Mouse (Mus musculus): ENCODE measurements around the gene Themis3.

Gene Themis3

GRCm38 (mm10) chr17:66594435-66594834, at the start of gene Themis3:
Gene Themis3 (minus strand): TSS chr17:66594621.
- DNase-seq, result no peak

GRCm38 (mm10) chr17:66637951-66638722, 43.7 kb upstream of the Themis3 start:
- DNase-seq, result no peak

DNA sequence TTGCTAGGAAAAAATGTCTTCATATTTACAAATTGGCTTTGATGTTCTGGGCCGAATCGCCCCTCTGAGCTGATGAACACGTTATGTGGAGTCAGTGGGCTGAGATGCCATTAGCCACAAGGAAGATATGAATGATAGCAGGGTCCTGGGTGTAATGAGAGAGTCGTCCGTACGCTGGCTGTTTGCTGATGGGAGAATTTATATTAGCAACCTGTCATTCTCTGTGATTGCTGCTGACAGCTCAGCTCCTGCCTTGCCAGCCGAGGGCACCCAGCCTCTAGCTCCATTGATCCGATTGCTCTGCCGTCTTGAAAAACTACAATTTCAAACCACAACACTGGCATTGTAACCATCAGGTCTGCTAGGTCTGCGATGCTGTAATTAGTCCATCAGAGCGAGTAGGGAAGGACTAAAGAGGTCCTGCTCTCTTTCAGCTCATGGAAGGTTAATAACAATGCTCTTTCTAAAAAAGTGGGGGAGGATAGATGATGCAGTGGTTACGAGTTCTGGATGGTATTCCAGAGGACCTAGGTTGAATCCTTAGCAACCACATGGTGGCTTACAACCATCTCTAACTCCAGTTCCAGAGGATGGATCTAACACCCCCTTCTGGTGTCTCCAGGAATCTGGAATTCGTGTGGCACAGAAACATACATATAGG, 25.7 kb upstream of the Themis3 start:
- DNase-seq, result no peak

DNA sequence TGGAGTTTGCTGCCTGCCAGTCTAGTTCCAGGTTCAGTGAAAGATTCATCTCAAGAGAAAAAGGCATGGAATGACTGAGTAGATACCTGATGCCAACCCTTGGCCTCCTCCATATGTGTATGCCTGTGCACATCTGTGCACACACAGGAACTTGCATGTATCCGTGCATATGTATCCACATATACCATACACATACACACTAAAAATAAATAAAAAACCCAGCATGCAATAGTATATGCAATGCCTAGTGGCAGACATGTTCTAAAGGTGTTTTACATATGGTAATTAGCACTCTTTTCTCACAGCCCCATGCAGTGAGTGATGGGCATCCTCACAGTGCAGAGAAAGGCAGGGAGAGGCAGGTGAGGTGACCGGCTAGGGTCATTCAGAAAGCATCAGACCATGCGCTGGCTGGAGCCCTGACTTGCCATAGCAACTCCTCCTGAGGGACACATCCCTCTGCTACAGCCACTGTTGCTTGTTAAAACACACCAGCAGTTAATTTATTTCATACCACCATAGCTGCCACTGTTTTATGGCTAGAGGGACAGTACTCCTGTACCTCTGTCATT, 24.9 kb upstream of the Themis3 start:
- no peak for DNase-seq

DNA sequence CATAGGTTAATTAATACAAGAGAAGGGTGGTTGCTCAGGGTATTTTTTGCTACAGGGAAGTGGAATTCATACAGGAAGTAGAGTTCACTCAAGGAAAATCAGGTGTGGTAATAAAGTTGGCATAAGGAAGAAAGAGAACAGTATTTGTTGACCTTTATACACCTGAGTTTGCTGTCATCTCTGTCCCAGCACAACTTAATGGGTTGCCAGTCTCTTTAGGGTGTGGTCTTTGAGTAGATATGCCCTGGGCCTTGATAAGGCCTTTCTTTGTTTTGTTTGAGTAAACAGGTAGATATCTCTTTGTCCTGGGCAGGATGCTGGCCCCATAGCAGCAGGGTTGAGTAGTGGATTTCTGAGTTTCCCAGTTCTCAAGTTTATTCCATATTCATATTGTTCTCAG, 15.6 kb upstream of the Themis3 start:
- no peak for DNase-seq

DNA sequence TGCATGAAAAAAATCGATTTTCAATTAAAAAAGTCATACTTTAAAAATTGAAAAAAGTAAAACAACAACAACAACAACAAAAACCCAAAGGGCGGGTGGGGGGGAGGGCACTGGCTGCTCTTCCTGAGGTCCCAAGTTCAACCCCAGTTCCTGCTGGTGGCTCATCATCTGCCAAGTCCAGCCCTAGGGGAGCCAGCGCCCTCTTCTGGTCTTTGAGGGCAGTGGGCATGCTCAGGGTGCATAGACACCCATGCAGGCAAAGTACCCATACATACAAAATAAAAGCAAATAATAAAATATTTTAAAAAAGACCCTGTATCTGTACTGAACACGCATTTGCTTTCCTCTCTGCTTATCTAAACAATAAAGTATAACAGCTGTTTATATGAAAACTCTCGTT, 10.5 kb upstream of the Themis3 start:
- DNase-seq, result no peak

DNA sequence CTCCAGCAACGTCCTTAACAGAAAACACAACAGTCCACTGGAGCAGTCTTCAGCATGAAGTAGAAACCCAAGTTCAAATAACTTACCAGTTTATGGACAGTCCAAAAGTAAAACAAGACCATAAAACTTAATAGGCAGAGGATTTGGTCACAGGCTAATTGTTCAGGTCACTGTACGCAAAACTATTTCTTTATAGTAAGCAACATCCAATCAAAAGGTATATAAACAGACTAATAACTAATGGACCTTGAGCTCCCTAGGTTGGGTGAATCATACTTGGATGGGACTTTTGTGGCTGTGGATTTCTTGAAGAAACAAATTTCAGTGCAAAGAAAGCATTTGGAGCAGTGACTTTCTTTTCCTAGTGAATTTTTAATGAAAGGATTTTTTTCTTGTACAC, 6.8 kb upstream of the Themis3 start:
- DNase-seq, result no peak

DNA sequence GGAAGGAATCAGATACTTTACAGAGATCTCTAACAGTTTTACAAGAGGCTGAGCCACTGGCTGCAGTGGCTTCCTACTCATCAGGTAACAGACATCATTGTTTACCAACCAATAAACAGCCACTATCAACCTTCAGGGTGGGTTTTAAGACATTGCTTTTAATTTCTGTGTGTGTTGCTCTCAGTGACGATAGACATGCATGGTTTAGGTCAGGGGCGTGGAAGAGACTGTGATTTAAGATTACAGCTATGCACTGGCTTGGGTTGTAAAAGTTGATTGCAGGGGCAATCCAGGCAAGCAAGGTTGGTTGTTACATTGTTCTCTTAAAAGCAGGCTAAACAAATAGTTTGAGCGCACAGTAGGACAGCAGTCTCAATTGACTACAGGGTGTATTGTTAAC, 1.4 kb upstream of the Themis3 start:
- DNase-seq, result no peak

GRCm38 (mm10) chr17:66595256-66595655, 835 bp upstream of the Themis3 start:
- no peak for DNase-seq

GRCm38 (mm10) chr17:66590353-66591075, 3.9 kb downstream of the Themis3 start:
- no peak for DNase-seq

DNA sequence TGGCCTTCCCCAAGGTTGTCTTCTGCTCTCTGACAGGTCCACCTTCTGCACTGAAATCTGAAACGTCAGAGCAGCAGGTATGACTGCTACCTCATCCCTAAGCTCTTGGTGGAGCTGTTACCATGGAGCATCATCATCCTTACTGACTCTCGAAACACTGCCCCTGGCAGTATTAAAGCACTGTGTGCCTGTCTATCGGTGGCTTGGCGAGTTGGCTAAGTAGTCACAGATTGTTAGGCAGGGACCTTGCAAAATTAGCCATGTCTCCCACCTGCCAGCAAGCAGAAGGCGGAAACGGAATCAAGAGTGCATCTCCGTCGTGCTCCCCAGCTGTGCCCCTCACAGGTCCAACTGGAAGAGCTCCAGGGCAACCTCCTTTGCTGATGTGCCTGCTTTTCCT, 4.6 kb downstream of the Themis3 start:
- DNase-seq, result no peak

DNA sequence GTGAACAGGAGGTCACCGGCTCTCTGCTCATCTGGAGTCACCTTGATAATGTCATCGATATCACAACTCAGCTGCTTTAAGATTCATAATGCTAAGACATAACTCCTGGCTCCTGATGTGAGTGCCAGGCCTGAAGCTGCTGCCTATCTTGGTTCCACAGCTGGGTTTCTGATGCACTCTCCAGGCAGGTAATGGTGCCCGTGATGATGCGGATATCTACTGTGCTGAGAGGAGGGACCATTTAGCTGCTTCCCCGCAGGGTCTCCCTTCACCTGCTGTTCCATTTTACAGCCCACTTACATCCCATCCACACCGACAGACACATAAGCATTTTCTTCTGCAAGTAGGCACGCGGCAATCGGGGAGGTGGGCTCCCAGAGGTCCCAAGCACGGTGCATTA, 7.7 kb downstream of the Themis3 start:
- DNase-seq, result no peak

- DNase-seq, result no peak
Measured at GRCm38 (mm10) chr17:66586078-66586477, 8.3 kb downstream of the Themis3 start.

- no peak for DNase-seq
Measured at GRCm38 (mm10) chr17:66580990-66581389, 13.4 kb downstream of the Themis3 start.

- no peak for DNase-seq
Measured at GRCm38 (mm10) chr17:66578007-66578406, 16.4 kb downstream of the Themis3 start.

DNA sequence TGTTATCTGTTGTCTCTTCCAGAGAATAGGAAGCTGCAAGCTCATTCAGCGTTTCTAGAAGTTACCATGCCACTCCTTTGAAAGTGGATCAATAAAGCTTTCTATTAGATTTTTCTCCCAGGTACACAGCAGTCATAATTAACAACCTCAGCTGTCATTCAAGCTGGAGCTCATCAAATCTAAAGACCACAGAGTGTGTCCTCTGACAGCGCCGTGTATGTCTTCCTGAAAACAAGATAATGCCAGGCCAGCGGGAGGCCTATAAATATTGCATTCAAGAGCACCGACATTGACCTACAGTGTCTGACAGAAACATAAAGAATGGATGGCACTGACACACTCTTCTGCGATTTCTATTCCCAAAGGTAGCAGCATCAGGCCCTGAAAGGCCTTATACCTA, 16.9 kb downstream of the Themis3 start:
- no peak for DNase-seq

GRCm38 (mm10) chr17:66572677-66573060, 21.8 kb downstream of the Themis3 start:
- DNase-seq, result peak in 1 of 2 experiments; percentile 10

DNA sequence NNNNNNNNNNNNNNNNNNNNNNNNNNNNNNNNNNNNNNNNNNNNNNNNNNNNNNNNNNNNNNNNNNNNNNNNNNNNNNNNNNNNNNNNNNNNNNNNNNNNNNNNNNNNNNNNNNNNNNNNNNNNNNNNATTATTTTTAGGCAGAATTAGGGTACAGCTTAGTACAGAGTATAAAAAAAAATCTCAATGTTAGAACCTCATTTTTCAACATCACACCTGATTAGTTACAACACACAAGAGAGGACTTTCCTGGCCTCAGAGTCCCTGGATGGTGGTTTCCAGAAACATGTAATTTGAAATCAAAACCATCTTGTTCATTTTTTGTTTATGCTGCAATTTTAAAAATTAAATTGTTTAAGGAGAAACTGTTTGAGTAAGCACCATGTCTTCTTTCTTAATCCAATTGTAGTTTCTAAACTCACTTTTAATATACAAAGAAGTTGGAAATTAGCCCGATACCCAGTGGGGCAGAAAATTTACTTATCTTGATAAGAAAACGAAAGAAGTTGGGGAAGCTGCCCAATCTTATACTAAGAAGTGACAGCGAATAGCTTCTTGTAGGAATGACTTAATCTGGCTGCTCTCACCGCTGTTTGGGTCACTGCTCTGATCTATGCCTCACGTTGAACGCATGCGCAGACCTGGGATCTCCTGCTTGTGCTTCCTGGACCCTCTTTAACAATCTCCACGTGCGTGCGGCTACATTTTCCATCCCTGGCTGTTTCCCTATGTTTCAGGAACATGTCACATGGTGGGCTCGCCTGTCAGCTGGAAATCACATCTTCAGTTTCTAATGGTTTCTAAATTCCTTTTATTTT, 22.4 kb downstream of the Themis3 start:
- no peak for DNase-seq

DNA sequence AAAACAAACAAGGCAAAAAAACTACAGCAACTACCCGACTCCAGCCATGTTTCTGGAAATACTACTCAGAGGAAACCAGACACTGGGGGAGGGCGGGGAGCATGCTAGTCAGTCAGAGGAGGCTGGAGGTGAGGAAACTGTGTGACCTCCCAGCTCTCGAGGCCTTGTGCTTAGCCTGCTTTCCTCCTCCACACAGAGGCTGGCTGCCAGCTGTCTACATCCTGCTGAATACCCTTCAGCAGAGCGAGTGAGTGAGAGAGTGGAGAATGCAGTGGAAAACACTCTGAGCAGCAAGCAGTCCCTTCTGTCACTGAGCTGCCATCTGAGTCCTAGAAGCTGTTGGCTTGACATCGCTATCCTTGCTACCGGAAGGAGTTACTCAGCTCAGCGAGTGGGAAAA, 30.2 kb downstream of the Themis3 start:
- no peak for DNase-seq

DNA sequence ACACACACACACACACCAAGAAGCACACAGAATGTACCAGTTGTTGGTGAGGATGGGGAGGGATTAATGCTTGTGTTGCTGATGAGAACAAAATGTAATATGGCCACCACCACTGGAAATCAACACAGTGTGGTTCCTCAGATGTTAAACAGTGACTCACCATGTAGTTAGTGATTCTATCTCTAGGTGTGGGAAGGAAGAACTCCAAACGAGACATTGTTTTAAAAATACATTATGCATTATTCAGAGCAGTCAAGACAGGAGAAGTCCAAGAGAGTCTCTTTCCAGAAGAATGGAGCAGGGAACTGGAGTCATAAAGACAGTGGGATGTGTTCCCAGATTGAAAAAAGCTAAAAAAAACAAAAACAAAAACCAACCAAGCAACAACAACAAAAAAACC, 30.9 kb downstream of the Themis3 start:
- no peak for DNase-seq

DNA sequence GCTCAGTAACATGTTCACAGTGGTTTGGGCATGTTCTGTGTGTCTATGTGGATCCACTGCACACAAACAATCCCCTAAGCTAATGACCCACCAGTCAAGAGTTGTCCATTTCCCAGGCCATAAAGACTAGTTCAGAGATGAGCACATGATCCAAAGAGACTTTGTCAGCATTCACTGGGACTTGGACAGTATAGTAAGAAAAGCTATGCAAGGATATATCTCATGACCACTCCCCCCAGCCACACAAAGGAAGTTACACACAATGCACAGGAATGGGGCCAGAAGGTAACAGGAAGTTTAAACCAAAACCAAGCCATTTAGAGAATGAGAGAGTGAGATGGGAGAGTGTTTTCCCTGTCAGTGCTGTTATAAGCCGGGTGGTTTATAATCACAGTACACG, 33.0 kb downstream of the Themis3 start:
- DNase-seq, result no peak
